Mouse (Mus musculus): ENCODE measurements around the gene Mfsd4b2. TPM values are rescaled to one million over a fixed set of nuclear protein-coding genes. Genes with fewer than 3 reads are reported as not detected.

Gene Mfsd4b2
- polyA plus RNA-seq, 1 experiment, result not detected

- Histone ChIP-seq H3K79me2 (ENCODE audit: control insufficient read depth, insufficient read depth) (no peaks in the 10 kb centered on the region), H3K4me2 (ENCODE audit: low read depth) (peak overlapping the region; percentile 46), H3K4me3 (no peak overlapping the region), H3K27me3 (ENCODE audit: control insufficient read depth, insufficient read depth, insufficient read length) (no peaks in the 10 kb centered on the region), H3ac (ENCODE audit: control insufficient read depth, insufficient read length) (no peak overlapping the region), H3K36me3 (ENCODE audit: control insufficient read depth, insufficient read depth) (no peaks in the 10 kb centered on the region)
- TF ChIP-seq MAX (IDR thresholded peaks at IDR 0.05; ENCODE audit: low read depth), result no peak
- TF ChIP-seq CEBPB (IDR thresholded peaks at IDR 0.05; ENCODE audit: insufficient read depth, poor library complexity, severe bottlenecking), result no peak
- no peak for TF ChIP-seq USF1 (IDR thresholded peaks at IDR 0.05; ENCODE audit: low read depth)
- no peak for TF ChIP-seq TCF3 (IDR thresholded peaks at IDR 0.05; ENCODE audit: insufficient read length, low read depth)
- TF ChIP-seq SRF (IDR thresholded peaks at IDR 0.05; ENCODE audit: control insufficient read depth, insufficient read length, low read depth), result no peak
- TF ChIP-seq POLR2A (IDR thresholded peaks at IDR 0.05; ENCODE audit: insufficient read length, low read depth), result no peak
- no peak for TF ChIP-seq TCF12 (IDR thresholded peaks at IDR 0.05; ENCODE audit: insufficient read depth, poor library complexity, severe bottlenecking)
- no peak for TF ChIP-seq E2F4 (IDR thresholded peaks at IDR 0.05; ENCODE audit: insufficient read depth)
- TF ChIP-seq POLR2AphosphoS2 (IDR thresholded peaks at IDR 0.05; ENCODE audit: insufficient read length, low read depth), result no peak
- no peak for TF ChIP-seq MYOD1 (IDR thresholded peaks at IDR 0.05; ENCODE audit: control insufficient read depth in 1 of 3, insufficient read length in 2 of 3, low read depth in 2 of 3)
- no peak for TF ChIP-seq MYOG (IDR thresholded peaks at IDR 0.05; ENCODE audit: control insufficient read depth in 1 of 3, insufficient read depth in 1 of 3, insufficient read length in 2 of 3, low read depth in 2 of 3)
- no peak for TF ChIP-seq REST (IDR thresholded peaks at IDR 0.05; ENCODE audit: insufficient read depth, insufficient read length)
Measured at GRCm38 (mm10) chr10:39908768-39909441, 17.8 kb downstream of the Mfsd4b2 start.

- Histone ChIP-seq H3K4me2 (ENCODE audit: low read depth) (no peak overlapping the region), H3K79me2 (ENCODE audit: control insufficient read depth, insufficient read depth) (no peaks in the 10 kb centered on the region), H3K36me3 (ENCODE audit: control insufficient read depth, insufficient read depth) (no peaks in the 10 kb centered on the region), H3K27me3 (ENCODE audit: control insufficient read depth, insufficient read depth, insufficient read length) (no peaks in the 10 kb centered on the region), H3ac (ENCODE audit: control insufficient read depth, insufficient read length) (no peak overlapping the region), H3K4me3 (no peak overlapping the region)
- TF ChIP-seq E2F4 (IDR thresholded peaks at IDR 0.05; ENCODE audit: insufficient read depth) (no peak), MYOG (IDR thresholded peaks at IDR 0.05; ENCODE audit: control insufficient read depth in 1 of 3, insufficient read depth in 1 of 3, insufficient read length in 2 of 3, low read depth in 2 of 3) (no peak), TCF3 (IDR thresholded peaks at IDR 0.05; ENCODE audit: insufficient read length, low read depth) (no peak)
Measured at GRCm38 (mm10) chr10:39906799-39907658, 19.7 kb downstream of the Mfsd4b2 start.

GRCm38 (mm10) chr10:39904191-39904590 is 22.5 kb downstream of the Mfsd4b2 start:
- no peaks in the 10 kb centered on the region for H3K79me2 ChIP-seq (ENCODE audit: control insufficient read depth, insufficient read depth)
- H3K4me3 ChIP-seq, result no peak overlapping the region
- TF ChIP-seq CEBPB (IDR thresholded peaks at IDR 0.05; ENCODE audit: insufficient read depth, poor library complexity, severe bottlenecking), result no peak
- TF ChIP-seq TCF12 (IDR thresholded peaks at IDR 0.05; ENCODE audit: insufficient read depth, poor library complexity, severe bottlenecking), result no peak
- no peak for TF ChIP-seq MYOD1 (IDR thresholded peaks at IDR 0.05; ENCODE audit: control insufficient read depth in 1 of 3, insufficient read length in 2 of 3, low read depth in 2 of 3)
- TF ChIP-seq MYOG (IDR thresholded peaks at IDR 0.05; ENCODE audit: control insufficient read depth in 1 of 3, insufficient read depth in 1 of 3, insufficient read length in 2 of 3, low read depth in 2 of 3), result no peak
- TF ChIP-seq POLR2A (IDR thresholded peaks at IDR 0.05; ENCODE audit: insufficient read length, low read depth), result no peak
- TF ChIP-seq USF1 (IDR thresholded peaks at IDR 0.05; ENCODE audit: low read depth), result no peak
- no peak for TF ChIP-seq E2F4 (IDR thresholded peaks at IDR 0.05; ENCODE audit: insufficient read depth)
- TF ChIP-seq TCF3 (IDR thresholded peaks at IDR 0.05; ENCODE audit: insufficient read length, low read depth), result no peak
- no peak for TF ChIP-seq SRF (IDR thresholded peaks at IDR 0.05; ENCODE audit: control insufficient read depth, insufficient read length, low read depth)
- TF ChIP-seq MAX (IDR thresholded peaks at IDR 0.05; ENCODE audit: low read depth), result no peak
- no peak for TF ChIP-seq REST (IDR thresholded peaks at IDR 0.05; ENCODE audit: insufficient read depth, insufficient read length)
- TF ChIP-seq POLR2AphosphoS2 (IDR thresholded peaks at IDR 0.05; ENCODE audit: insufficient read length, low read depth), result no peak
- H3K36me3 ChIP-seq (ENCODE audit: control insufficient read depth, insufficient read depth), result no peaks in the 10 kb centered on the region
- no peak overlapping the region for H3ac ChIP-seq (ENCODE audit: control insufficient read depth, insufficient read length)
- no peak overlapping the region for H3K4me2 ChIP-seq (ENCODE audit: low read depth)
- H3K27me3 ChIP-seq (ENCODE audit: control insufficient read depth, insufficient read depth, insufficient read length), result no peaks in the 10 kb centered on the region

GRCm38 (mm10) chr10:39898874-39899371 is 27.8 kb downstream of the Mfsd4b2 start, which contains the start of gene Mfsd4b4:
Gene Mfsd4b4, minus strand, starts transcription at chr10:39899238.
- peak within 1 kb of the TSS; percentile 86 for H3K4me2 ChIP-seq (ENCODE audit: low read depth)
- peak within 1 kb of the TSS; percentile 26 for H3K4me3 ChIP-seq
- H3ac ChIP-seq (ENCODE audit: control insufficient read depth, insufficient read length), result peak within 1 kb of the TSS; percentile 58
- H3K27me3 ChIP-seq (ENCODE audit: control insufficient read depth, insufficient read depth, insufficient read length), result no peaks in the 10 kb centered on the region
- no peak for TF ChIP-seq REST (IDR thresholded peaks at IDR 0.05; ENCODE audit: insufficient read depth, insufficient read length)
- TF ChIP-seq SRF (IDR thresholded peaks at IDR 0.05; ENCODE audit: control insufficient read depth, insufficient read length, low read depth), result no peak
- no peak for TF ChIP-seq POLR2AphosphoS2 (IDR thresholded peaks at IDR 0.05; ENCODE audit: insufficient read length, low read depth)
- no peak for TF ChIP-seq MYOD1 (IDR thresholded peaks at IDR 0.05; ENCODE audit: control insufficient read depth in 1 of 3, insufficient read length in 2 of 3, low read depth in 2 of 3)
- TF ChIP-seq CEBPB (IDR thresholded peaks at IDR 0.05; ENCODE audit: insufficient read depth, poor library complexity, severe bottlenecking), result no peak
- peak in 1 of 3 experiments; percentile 11 for TF ChIP-seq MYOG (IDR thresholded peaks at IDR 0.05; ENCODE audit: control insufficient read depth in 1 of 3, insufficient read depth in 1 of 3, insufficient read length in 2 of 3, low read depth in 2 of 3)
- no peak for TF ChIP-seq E2F4 (IDR thresholded peaks at IDR 0.05; ENCODE audit: insufficient read depth)
- peak; percentile 79 for TF ChIP-seq POLR2A (IDR thresholded peaks at IDR 0.05; ENCODE audit: insufficient read length, low read depth)
- TF ChIP-seq TCF12 (IDR thresholded peaks at IDR 0.05; ENCODE audit: insufficient read depth, poor library complexity, severe bottlenecking), result no peak
- no peak for TF ChIP-seq TCF3 (IDR thresholded peaks at IDR 0.05; ENCODE audit: insufficient read length, low read depth)
- TF ChIP-seq MAX (IDR thresholded peaks at IDR 0.05; ENCODE audit: low read depth), result no peak
- TF ChIP-seq USF1 (IDR thresholded peaks at IDR 0.05; ENCODE audit: low read depth), result no peak
- H3K79me2 ChIP-seq (ENCODE audit: control insufficient read depth, insufficient read depth), result no peaks in the 10 kb centered on the region
- H3K36me3 ChIP-seq (ENCODE audit: control insufficient read depth, insufficient read depth), result no peaks in the 10 kb centered on the region
